Mouse (Mus musculus) E14TG2a.4 (cell line): ENCODE data around the gene Zbtb33.

ENCODE experiments used
- CTCF ChIP-seq: conservative IDR thresholded peaks from 2 replicates; pipeline ENCODE4 v1.5.1; 2014; ENCODE audit warnings: low read length
- NANOG ChIP-seq: IDR thresholded peaks from 2 replicates; pipeline ENCODE4 v1.6.1; 2014; ENCODE audit warnings: borderline replicate concordance, low read length, mixed read lengths
- POU5F1 ChIP-seq: IDR thresholded peaks from 2 replicates; pipeline ENCODE4 v1.6.1; 2014; ENCODE audit warnings: low read length, borderline replicate concordance

DNA sequence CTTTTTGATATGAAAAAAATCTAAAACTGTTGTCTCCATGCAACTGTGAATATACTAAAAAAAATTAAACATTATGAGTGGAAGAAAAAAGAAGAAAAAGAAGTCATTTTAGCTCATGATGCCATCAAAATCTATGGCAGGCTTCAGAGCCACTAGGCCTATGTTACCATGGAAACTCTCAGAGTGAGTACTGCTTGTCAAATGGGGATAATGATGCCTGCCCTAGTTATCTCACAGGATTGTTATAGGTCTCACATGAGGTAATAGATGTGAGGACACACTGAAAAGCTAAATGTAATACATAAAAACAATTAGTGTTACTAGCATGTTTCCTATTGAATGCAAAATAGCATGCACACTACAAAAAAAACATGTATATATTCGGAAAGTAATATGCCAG lies 40.3 kb downstream of the Zbtb33 start:
- TF ChIP-seq CTCF (no peak), POU5F1 (no peak), NANOG (no peak)
